Mouse (Mus musculus) lung, adult 18-20 months (tissue): Measurements from ENCODE around the gene Ints13.
"Not testable (repeated sequence)": the region's sequence is repeated elsewhere in the genome, so short reads cannot be mapped to it uniquely, and the experiment has no call there.

Experiments
- DNase-seq, 2 experiments: peaks; one replicate each; pipeline ENCODE4 v3.0.0; 2022; ENCODE audit warnings: mixed read lengths in 2 of 2

Ints13 gene

GRCm38 (mm10) chr6:146577310-146578109, at the start of gene Ints13:
Ints13 (minus strand) TSS chr6:146577835.
- DNase-seq = peak; percentile 96 to 98

GRCm38 (mm10) chr6:146616670-146617069, 39.0 kb upstream of the Ints13 start:
- DNase-seq = no peak

GRCm38 (mm10) chr6:146615891-146616290, 38.3 kb upstream of the Ints13 start:
- no peak for DNase-seq

- DNase-seq = no peak
Measured at GRCm38 (mm10) chr6:146614541-146614940, 36.9 kb upstream of the Ints13 start.

GRCm38 (mm10) chr6:146613907-146614306, 36.3 kb upstream of the Ints13 start:
- no peak for DNase-seq

- no peak for DNase-seq
Measured at GRCm38 (mm10) chr6:146612736-146613135, 35.1 kb upstream of the Ints13 start.

- DNase-seq = no peak
Measured at GRCm38 (mm10) chr6:146611897-146612296, 34.3 kb upstream of the Ints13 start.

- no peak for DNase-seq
Measured at GRCm38 (mm10) chr6:146611385-146611784, 33.8 kb upstream of the Ints13 start.

- DNase-seq = no peak
Measured at GRCm38 (mm10) chr6:146603651-146604050, 26.0 kb upstream of the Ints13 start.

GRCm38 (mm10) chr6:146602601-146603000, 25.0 kb upstream of the Ints13 start:
- DNase-seq = no peak

- DNase-seq = no peak
Measured at GRCm38 (mm10) chr6:146585134-146585533, 7.5 kb upstream of the Ints13 start.

- no peak for DNase-seq
Measured at GRCm38 (mm10) chr6:146583366-146584046, 5.9 kb upstream of the Ints13 start.

- no peak for DNase-seq
Measured at GRCm38 (mm10) chr6:146580381-146580926, 2.8 kb upstream of the Ints13 start.

GRCm38 (mm10) chr6:146578586-146578985, 951 bp upstream of the Ints13 start:
- DNase-seq = peak in 1 of 2 experiments; percentile 2

GRCm38 (mm10) chr6:146578111-146578531, 486 bp upstream of the Ints13 start:
- DNase-seq = peak; percentile 86 to 89

- DNase-seq = no peak
Measured at GRCm38 (mm10) chr6:146576903-146577302, 732 bp downstream of the Ints13 start, which contains the start of gene Fgfr1op2. Fgfr1op2 (plus strand) TSS chr6:146577203.

GRCm38 (mm10) chr6:146572073-146572472, 5.6 kb downstream of the Ints13 start:
- DNase-seq = no peak

- DNase-seq = not testable (repeated sequence)
Measured at GRCm38 (mm10) chr6:146562461-146562860, 15.2 kb downstream of the Ints13 start.

- DNase-seq = no peak
Measured at GRCm38 (mm10) chr6:146551326-146551725, 26.3 kb downstream of the Ints13 start.

- peak in 1 of 2 experiments; percentile 11 for DNase-seq
Measured at GRCm38 (mm10) chr6:146550421-146550820, 27.2 kb downstream of the Ints13 start.

- peak; percentile 11 to 15 for DNase-seq
Measured at GRCm38 (mm10) chr6:146545289-146545865, 32.3 kb downstream of the Ints13 start.

- DNase-seq = no peak
Measured at GRCm38 (mm10) chr6:146544622-146545021, 33.0 kb downstream of the Ints13 start.

- no peak for DNase-seq
Measured at GRCm38 (mm10) chr6:146540386-146540785, 37.2 kb downstream of the Ints13 start.
